Mouse (Mus musculus): ENCODE measurements at regions not wholly inside any gene's neighbourhood (a gene's known extent, or its start where the extent isn't known, plus 50 kb on each side); places are given as distances from the start of the nearest gene placed in this dataset.

DNA sequence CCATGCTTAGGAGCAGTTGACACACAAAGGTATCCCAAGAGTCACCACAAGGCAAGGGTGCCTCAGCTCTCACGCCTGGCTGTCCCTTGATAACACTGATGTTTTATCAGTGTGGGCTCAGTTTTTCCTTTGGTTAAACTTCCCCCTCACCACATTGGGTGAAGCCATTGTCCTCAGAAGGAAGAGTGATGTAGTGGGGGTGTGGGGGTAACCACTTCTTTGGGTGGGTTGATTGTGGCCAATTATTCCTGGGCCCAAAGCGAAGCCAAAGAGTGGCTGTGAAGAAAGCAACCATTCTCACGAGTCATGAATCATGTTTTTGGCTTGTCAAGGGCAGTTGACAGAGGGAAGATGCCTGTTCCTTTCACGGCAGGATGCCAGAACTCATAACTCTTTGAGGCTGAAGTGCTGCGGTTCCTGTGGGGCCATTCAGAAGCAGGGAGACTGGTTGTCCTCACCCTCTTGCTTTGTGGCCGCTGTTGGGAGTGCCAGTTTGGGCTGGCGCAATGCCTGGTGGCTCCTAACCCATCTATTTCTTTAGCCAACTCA lies 234.7 kb downstream of the Fam49a start:
- DNase-seq = peak; percentile 3

DNA sequence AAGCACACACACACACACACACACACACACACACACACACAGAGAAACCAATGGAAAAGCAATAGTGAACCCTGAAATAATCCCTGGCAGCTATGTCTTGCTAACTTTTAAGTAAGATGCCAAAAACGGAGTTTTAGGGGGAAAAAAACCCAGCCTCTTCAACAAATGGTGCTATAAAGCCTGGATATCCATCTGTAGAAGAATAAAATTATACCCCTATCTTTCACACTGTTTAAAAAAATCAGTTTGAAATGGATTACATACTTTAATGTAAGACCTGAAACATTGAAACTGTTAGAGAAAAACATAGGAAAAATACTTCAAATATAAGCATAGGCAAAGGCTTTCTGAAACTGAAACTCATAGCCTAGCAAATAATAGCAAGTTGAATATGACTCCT lies 228.2 kb downstream of the Fam49a start:
- DNase-seq = no peak

GRCm38 (mm10) chr12:12488090-12488489 lies 226.2 kb downstream of the Fam49a start:
- DNase-seq = no peak

DNA sequence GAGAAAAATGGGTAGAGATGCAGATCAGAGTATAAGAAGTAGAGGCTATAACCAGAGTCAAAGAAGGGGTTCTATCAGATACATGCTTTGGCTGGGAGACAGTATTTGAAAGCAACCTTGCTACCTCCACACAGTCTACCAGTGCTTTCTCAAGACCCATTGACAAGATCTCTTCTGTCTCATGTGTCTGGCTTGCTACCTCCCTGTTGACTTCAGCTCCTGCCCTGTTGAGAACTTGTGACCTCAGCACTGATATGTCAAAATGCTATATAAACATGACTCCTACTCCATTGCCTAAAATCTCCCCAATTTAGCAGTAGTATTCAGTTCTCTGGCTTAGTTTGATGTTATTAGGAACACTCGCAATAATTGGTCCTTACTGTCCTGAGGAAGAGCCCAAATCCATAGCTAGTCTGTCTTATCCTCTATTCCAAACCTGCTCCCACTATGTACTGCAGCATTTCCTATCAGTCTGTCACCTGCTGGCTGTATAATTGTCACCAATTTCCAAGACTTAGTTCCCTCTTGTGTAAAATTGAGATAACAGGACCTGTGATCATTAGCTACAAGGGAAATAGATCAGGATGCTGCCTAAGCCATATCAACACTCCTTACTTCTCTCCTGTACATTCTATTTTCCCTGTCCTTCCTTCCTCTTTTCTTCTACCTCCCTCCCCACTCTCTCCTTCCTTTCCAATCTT lies 224.9 kb downstream of the Fam49a start:
- DNase-seq = no peak

- no peak for DNase-seq
These were observed 223.2 kb downstream of the Fam49a start for GRCm38 (mm10) chr12:12484921-12485680.

- DNase-seq = no peak
These were observed 218.5 kb downstream of the Fam49a start for GRCm38 (mm10) chr12:12480451-12480850.

DNA sequence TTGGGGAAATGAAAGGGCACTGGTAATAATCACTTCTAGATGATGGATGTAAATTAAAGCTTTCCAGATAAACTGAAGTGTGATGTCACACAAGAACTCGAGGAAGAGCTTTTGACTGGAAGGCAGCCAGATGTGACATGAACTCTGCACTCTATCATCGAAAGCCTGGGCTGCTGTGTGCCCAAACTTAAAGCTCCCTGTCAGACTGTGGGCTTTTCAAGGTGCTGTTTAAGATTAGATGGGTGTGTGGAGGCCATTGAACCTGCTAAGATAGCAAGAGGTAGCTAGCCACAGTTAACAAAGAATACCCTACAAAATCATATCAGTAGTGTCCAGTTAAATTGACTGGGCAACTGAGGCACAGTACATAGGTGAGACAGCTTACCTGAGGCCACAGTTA lies 190.1 kb downstream of the Fam49a start:
- no peak for DNase-seq

GRCm38 (mm10) chr12:12446768-12447167 lies 184.8 kb downstream of the Fam49a start:
- DNase-seq = no peak

DNA sequence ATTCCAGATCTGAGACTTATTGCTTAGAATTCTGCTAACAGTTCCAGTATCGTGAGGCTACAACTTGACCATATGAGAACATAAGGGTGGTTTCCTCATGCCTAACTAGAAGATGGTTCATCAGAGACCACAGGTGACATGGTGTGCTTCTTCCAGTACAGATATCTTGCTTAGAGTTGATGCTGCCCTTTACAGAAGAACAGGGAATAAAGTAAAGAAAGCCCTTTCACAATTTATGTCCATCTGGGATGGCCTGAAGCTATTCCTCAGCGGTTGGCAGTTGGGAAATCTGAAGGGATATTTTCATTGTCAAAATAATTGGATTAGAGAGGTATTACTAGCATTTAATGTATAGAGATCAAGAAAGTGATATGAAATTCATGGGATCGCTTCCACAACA lies 184.3 kb downstream of the Fam49a start:
- DNase-seq = no peak

DNA sequence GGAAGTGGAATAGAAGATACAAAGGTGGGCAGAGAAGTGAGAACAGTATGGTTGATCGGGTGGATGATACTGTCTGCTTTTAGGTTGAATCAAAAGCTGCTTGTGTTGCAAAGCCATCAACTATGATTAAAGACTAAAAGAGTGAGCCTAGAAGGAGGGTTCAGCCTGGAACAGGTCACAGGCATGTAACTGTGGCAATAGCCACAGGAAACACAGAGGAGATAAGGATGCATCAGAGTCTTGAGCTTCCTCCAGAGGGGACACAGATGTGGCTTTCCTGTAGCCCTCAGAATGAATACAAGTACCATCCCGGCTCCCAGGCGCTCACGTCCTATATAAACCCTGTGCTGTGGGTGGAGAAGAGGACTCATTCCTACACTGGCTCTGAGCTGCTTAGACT lies 180.9 kb downstream of the Fam49a start:
- DNase-seq = no peak

DNA sequence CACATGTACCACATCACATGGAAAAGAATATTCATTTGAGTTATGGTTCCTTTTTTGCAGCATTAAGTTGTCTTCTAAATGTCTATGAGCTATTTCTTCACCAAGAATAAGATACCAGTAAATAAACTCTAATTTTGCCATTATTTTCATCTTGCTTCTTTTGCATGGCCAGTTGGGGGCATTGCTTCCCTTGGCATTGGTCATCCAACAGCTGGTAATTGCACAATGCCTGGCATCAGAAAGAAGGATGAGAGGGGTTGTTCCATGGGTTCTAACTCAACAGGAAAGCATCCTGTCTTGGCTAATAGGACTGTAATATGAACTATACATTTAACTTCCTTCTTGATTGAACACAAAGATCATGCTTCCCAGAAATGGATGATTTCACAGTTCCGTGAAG lies 174.4 kb downstream of the Fam49a start:
- DNase-seq = no peak

- DNase-seq = no peak
These were observed 170.7 kb downstream of the Fam49a start for GRCm38 (mm10) chr12:12432597-12432996.
